ENCODE assay signal across 18 mouse cellular contexts in the genomic region with DNA sequence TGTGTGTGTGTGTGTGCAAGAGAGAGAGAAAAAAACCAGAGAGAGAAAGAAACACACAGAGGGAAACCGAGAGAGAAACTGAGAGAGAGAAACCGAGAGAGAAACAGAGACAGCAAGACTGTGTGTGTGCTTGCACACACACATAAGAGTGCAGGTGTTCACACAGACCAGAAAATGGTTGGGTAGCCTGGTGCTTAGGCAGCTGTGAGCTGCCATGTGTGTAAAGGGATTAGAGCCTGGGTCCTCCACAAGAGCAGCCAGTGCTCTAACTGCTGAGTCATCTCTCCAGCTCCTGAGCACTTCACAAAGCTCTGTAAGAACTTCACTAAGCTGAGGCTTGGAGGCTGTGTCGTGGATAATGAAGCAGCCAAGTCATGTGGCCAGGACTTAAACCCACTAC.
A peak's percentile ranks its signal among the peaks of the same experiment; 100 is the strongest.
DNase-seq lines count a peak whose midpoint lies in the region; ATAC-seq lines count a peak whose summit lies in the region.
"Had no signal": no experiment of that assay in that cellular context is flagged by ENCODE, and none has a peak within 500 bp of the region (broad histone marks: within the 10 kb centered on the region; RNA-seq: fewer than 3 reads in every experiment).

No protein-coding gene starts in this region.

- H3K9me3 ChIP-seq in liver, embryonic 16.5 days (replicated peaks; ENCODE audit: control insufficient read depth, low read length) = no peaks in the 10 kb centered on the region
- H3K9me3 ChIP-seq: embryonic facial prominence, embryonic 13.5 days; forebrain, embryonic 12.5 days had no signal

- no peaks in the 10 kb centered on the region for H3K4me1 ChIP-seq in liver, embryonic 16.5 days (ENCODE audit: control insufficient read depth, low read depth, low read length)

- no peak overlapping the region for H3K4me2 ChIP-seq in liver, embryonic 16.5 days (ENCODE audit: low read depth, low read length)
- H3K4me2 ChIP-seq: embryonic facial prominence, embryonic 13.5 days; forebrain, embryonic 12.5 days; midbrain, embryonic 11.5 days had no signal

- peak; percentile 75 for DNase-seq in heart, adult 11 months
- no peak for DNase-seq in heart, adult 18-20 months
- peak; percentile 68 for DNase-seq in A20 (ENCODE audit: low read depth, low spot score)
- DNase-seq in c-Kit-positive CD71-positive TER-119-negative erythroid progenitor cells, embryonic 14.5 days (ENCODE audit: low read depth) = peak; percentile 17
- no peak for DNase-seq in gastrocnemius, adult 8-10 months (ENCODE audit: low spot score in 2 of 2)
- no peak for DNase-seq in adrenal gland, adult (ENCODE audit: inconsistent age in 2 of 2, low spot score in 1 of 2)
- no peak for DNase-seq in gastrocnemius, adult 18-20 months (ENCODE audit: low spot score)
- DNase-seq: B cell, adult 2 months; cerebellum, adult 8-10 months; gastrocnemius, adult 2 months; kidney, adult 11 months; kidney, postnatal 25 days; right cerebral cortex, postnatal 25 days had no signal

- no peak overlapping the region for H3K4me3 ChIP-seq in liver, embryonic 16.5 days (ENCODE audit: low read depth, low read length)
- H3K4me3 ChIP-seq: embryonic facial prominence, embryonic 13.5 days; forebrain, embryonic 12.5 days; gastrocnemius, adult 2 months had no signal

- no peak overlapping the region for H3K9ac ChIP-seq in liver, embryonic 16.5 days (ENCODE audit: low read depth, low read length)
- H3K9ac ChIP-seq: embryonic facial prominence, embryonic 13.5 days; forebrain, embryonic 12.5 days had no signal

- no peak overlapping the region for H3K27ac ChIP-seq in liver, embryonic 16.5 days (ENCODE audit: low read length)
- H3K27ac ChIP-seq: embryonic facial prominence, embryonic 13.5 days; forebrain, embryonic 12.5 days; gastrocnemius, adult 2 months had no signal

- ATAC-seq in liver, embryonic 16.5 days (ENCODE audit: low read depth) = 0 out of 2 replicates have a peak, but pooled peaks have one; percentile 37
- ATAC-seq: lung, postnatal 0 days had no signal

- no peaks in the 10 kb centered on the region for H3K27me3 ChIP-seq in liver, embryonic 16.5 days (ENCODE audit: control insufficient read depth, insufficient read depth, low read depth, low read length)
- H3K27me3 ChIP-seq: embryonic facial prominence, embryonic 13.5 days; forebrain, embryonic 12.5 days had no signal

- H3K36me3 ChIP-seq in liver, embryonic 16.5 days (ENCODE audit: control insufficient read depth, insufficient read depth) = no peaks in the 10 kb centered on the region
- H3K36me3 ChIP-seq: embryonic facial prominence, embryonic 13.5 days; forebrain, embryonic 12.5 days had no signal

- WGBS in liver, embryonic 16.5 days (ENCODE audit: insufficient replicate concordance) = 27% methylated on average over 3 of the region's 3 CpGs

Comparison
In these comparisons a context has a peak if more than half of its experiments do, and no peak if none do; other contexts are left out.
1. DNase-seq: peak in heart, adult 11 months (single experiment), A20 (single experiment) and c-Kit-positive CD71-positive TER-119-negative erythroid progenitor cells, embryonic 14.5 days (single experiment); none in heart, adult 18-20 months (0 of 2), gastrocnemius, adult 8-10 months (0 of 2), adrenal gland, adult (0 of 2) and gastrocnemius, adult 18-20 months (single experiment).